Mouse (Mus musculus) v-Abl transformed pro-B cells (cell line): ENCODE results near the gene Il4.

Source experiments
- in situ Hi-C, 2 experiments: fragments of 400-800 bp; cut with MboI; formaldehyde crosslinking; loops; one replicate each; pipeline ENCODE4 v1.15.1; 2025; ENCODE audit not compliant: unreplicated experiment in 2 of 2

The Il4 gene

DNA sequence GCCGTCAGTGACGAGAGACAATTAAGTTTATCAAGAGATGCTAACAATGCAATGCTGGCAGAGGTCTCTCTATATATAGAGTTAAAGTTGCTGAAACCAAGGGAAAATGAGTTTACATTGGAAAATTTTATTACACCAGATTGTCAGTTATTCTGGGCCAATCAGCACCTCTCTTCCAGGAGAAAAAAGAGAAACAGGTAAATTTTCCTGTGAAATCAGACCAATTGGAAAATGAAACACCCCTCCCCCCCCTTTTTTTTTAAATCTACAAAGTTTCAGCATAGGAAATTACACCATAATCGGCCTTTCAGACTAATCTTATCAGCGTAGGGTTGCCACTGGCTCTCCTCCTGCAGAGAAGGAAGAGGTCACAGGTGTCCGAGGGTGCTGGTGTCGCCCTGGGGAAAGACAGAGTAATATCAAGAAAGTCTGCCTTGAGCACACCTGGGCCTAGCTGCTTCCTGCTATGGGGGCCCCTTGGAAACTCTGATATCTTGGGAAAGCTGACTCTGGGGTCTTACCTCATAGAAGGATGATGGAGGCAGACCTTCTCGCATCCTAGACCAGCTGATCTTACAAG, at the start of gene Il4:
Gene Il4, minus strand, starts transcription at position 51 of the 580 bp plus-strand sequence.
- in situ Hi-C loops, result no loop called here

GRCm38 (mm10) chr11:53664091-53664490, 45.6 kb upstream of the Il4 start:
- in situ Hi-C loops, result loop anchor here in 1 of 2 experiments (25.0 kb wide), 1 partner anchor 402 kb away; no protein-coding TSS in a partner anchor

DNA sequence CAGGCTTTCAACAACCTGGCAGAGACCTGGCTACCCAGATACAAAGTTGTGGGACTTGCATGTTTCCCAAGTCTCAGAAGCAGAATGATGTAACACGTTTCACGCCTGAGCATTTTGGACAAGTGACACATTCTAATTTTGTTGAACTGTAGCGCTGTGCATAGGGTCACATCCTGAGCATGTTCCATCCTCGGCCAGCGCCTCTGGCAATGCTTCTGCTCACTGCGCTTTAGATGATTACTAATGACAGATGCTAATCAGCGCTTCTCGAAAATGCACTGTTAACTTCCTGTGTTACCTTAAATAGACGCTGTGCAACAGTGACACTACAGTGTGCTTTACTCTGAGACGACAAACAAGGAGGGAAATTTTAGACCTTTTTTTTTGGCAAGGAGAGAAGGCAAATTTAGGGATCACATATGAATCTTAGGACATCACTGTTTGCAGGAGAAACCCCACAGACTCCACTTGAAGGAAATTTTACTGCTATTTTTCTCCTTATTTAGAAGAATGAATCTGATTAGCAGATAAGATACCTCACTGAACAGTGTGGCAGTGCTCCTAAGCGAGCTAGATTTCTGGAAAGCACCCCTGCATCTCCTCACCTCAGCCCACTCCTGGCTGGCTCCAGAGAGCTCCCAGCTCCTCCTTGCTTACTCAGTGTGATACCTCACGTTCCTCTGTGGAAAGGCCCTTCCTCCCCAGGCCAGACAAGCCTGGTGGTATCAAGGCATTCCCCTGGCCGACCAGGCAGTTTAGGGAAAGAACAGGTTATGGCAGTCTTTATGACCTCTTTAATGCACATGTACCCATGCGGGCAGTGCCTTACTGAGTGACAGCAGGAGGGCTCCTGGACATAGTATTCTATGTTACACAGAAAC, 44.6 kb upstream of the Il4 start:
- in situ Hi-C loops, result loop anchor here in 1 of 2 experiments (25.0 kb wide), 1 partner anchor 401 kb away; no protein-coding TSS in a partner anchor

DNA sequence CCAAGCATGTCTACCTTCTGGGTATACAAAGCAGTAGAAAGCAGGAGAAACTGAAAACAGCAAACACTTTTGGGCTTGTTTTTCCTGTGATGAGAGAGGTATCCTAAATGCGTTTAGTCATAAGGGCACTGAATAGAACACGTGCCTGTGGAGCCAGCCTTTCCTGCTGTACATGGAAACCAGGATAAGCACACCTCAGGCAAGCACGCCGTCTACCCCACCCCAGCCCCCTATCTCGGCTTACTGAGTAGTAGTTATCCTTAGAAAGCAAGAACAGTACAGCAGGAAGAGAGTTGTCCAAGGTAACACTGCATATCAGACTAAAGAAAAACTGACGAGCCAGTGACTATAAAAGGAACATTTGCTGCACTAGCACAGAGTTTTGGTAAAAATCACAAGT, 39.4 kb upstream of the Il4 start:
- in situ Hi-C loops, result loop anchor here in 1 of 2 experiments (25.0 kb wide), 1 partner anchor 396 kb away; no protein-coding TSS in a partner anchor

DNA sequence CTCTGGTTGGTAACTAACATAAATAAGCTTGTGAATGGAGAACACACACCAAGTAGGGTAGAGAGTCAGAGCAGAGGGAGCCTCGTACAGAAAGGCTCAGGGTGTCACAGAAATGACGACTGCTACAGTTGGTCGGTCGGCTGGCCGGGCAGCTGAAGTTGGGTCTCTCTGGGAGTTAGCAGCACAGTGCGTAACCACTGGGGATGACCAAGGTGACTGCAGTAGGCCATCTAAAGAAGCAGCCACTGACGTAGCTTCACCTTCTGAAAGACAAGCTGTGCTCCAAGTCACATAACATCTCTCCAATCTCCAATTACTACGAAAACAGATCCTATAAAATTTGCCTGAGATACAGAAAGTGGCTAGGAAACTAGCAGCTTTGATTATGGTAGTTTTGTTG, 38.9 kb upstream of the Il4 start:
- in situ Hi-C loops, result loop anchor here in 1 of 2 experiments (25.0 kb wide), 1 partner anchor 395 kb away; no protein-coding TSS in a partner anchor

DNA sequence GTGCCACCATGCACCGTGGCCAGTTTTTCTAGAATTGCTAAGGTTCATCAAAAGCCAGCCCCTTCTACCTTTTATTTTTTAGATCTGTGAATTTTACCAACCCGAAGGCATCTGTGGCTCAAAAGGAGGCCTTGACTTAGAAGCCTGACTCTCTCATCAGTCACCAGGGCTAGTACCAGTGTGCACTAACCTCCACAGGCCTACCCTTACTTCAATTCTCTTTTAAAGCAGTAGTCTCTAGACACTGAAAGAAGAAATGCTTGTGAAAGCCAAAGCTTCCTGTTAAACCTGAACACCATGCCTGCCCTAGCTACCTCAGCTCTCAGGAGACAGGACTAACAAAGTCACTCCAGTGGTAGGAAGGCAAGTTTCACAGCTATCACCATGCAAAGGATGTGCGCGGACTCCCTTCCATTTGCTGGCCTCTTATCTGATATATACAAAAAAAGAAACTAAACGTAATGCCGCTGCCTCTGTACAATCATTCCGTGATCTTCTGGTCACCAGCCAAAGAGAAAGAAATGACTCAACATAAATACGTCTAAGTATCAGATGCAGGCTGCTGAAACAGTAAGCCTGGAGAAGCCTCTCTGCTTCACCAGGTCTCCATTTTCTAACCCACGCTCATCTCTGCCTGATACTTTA, 38.2 kb upstream of the Il4 start:
- in situ Hi-C loops, result loop anchor here in 1 of 2 experiments (25.0 kb wide), 1 partner anchor 394 kb away; no protein-coding TSS in a partner anchor

DNA sequence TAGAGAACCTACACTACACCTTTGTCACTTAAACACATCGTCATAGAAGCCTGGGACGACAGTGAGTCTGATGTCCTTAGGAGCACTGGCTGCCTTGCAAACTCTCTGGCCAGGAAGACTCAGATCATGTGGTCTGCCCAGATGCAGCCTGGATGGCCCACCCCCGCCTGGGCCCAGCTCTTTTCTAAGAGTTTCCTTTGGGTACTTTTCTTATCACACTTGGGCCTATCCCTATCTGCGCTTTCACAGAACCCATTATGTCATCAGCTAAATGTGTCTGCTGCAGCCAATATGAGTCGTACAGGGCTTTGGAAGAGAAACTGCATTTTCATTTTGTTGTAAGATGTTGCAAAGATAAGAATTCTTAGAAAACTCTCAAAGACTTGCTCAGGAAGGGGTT, 36.6 kb upstream of the Il4 start:
- in situ Hi-C loops, result loop anchor here in 1 of 2 experiments (25.0 kb wide), 1 partner anchor 393 kb away; no protein-coding TSS in a partner anchor

- in situ Hi-C loops, result loop anchor here in 1 of 2 experiments (25.0 kb wide), 1 partner anchor 390 kb away; no protein-coding TSS in a partner anchor
Measured at GRCm38 (mm10) chr11:53652427-53652826, 34.0 kb upstream of the Il4 start.

- in situ Hi-C loops, result loop anchor here in 1 of 2 experiments (25.0 kb wide), 1 partner anchor 389 kb away; no protein-coding TSS in a partner anchor
Measured at GRCm38 (mm10) chr11:53651441-53651840, 33.0 kb upstream of the Il4 start.

- in situ Hi-C loops, result no loop called here
Measured at GRCm38 (mm10) chr11:53644017-53644416, 25.5 kb upstream of the Il4 start.

DNA sequence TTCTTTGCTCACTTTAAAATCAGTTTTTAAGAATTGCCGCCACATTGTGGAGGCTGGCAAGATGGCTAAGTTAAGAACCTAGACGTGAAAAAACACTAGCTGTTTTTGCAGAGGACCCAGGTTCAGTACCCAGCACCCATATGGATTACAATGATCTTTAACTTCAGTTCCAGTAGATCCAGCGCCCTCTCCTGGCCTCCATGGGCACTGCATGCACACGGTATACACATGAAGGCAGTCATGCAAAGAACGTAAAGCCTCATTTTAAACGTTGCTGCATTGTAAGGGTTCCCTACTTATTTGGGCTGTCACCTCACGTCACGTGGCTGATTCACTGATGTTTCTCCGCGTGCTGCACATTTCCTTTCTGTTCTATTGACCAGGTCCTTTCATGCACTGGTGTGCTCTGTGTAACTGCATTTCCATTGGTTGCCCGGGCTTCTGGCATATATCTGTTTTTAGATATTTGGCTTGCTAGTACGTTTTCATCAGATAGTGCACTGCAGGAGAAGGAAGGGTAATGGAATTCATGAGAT, 24.3 kb upstream of the Il4 start:
- in situ Hi-C loops, result no loop called here

DNA sequence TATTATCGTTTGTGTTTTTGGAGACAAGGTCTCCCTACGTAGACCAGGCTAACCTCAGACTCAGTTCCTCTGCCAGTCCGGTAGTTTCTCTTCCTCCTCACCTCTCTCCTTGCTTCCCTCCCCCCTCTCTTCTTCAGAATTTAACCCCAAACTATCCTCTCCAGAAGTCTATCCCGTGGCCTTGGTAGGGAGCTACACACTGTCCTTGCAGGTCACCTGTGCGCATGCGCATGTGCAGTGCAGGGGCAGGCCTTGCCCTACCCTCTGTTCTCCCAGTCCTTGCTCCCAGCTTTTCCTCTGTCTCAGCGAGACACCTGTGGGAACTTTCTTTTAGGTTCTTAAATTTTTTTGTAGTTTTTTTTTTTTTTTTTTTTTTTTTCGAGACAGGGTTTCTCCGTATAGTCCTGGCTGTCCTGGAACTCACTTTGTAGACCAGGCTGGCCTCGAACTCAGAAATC, 19.4 kb upstream of the Il4 start:
- in situ Hi-C loops, result no loop called here

DNA sequence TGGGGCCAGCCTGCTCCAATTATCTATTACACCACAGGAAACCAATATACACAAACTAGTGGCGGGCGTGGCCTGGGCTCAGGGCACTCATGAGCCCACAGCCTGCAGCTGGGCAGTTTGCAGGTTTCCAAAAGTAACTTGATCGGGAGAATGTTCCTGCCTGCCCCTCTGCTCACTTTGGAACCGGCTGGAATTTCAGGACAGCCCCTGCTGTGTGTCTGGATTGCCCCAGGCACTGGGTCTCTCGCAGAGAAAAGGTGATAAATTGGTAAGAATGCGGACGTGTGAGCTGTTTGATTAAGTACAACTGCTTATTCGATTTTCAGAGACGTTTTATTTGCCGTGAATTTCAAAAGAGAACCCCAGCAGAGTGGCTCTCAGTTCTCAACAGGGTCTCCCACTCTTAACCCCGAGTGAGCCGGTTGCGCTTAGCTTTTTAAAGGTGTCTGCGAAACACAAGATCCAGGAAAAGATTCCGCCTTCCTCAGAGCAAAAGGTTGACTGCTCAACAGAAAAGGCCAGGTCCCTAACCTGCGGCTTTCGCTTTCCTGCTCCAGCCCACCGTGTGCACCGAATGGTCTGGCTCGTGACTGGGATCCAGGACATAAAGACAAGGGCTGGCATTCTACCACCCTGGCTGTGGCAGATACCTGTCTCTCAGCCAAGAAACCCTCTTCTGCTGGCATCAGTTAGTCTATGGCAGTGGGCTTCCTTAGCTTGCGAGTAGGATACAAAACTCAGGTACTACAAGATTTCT, 18.8 kb upstream of the Il4 start:
- in situ Hi-C loops, result no loop called here

GRCm38 (mm10) chr11:53636183-53636646, 17.7 kb upstream of the Il4 start:
- in situ Hi-C loops, result no loop called here

DNA sequence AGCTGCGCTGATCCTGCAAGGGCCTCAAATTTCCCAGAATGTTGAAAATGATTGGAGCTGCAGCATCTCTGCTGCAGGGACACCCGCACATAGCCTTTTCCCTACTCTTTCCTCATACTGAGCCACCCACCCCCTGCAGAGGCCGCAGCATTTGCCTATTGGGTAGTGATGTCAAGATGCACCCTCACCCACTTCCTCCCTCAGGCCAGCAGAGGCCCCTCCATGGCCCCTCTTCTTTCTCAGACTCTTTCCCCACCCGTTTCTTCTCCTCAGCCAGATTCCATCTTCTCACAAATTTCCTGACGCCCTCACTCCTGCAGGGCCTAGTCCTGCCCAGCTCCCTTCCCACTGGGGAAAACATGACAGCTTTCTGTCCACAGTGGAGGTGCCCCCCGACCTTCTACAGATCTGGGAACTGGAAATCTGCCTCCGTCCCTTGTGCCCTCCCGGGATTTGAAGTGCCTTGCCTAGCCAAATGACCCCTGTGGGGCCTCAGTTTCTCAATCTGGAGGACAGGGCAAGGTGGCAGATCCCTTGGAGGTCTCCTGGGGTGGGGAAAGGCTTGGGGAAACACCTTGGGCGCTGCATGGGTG, 17.2 kb upstream of the Il4 start:
- in situ Hi-C loops, result no loop called here

- in situ Hi-C loops, result no loop called here
Measured at GRCm38 (mm10) chr11:53634556-53634955, 16.1 kb upstream of the Il4 start, which contains the start of gene Il13. Gene Il13, minus strand, starts transcription at chr11:53634702.

- in situ Hi-C loops, result no loop called here
Measured at GRCm38 (mm10) chr11:53633644-53634043, 15.2 kb upstream of the Il4 start.

GRCm38 (mm10) chr11:53632122-53632733, 13.8 kb upstream of the Il4 start:
- in situ Hi-C loops, result no loop called here

DNA sequence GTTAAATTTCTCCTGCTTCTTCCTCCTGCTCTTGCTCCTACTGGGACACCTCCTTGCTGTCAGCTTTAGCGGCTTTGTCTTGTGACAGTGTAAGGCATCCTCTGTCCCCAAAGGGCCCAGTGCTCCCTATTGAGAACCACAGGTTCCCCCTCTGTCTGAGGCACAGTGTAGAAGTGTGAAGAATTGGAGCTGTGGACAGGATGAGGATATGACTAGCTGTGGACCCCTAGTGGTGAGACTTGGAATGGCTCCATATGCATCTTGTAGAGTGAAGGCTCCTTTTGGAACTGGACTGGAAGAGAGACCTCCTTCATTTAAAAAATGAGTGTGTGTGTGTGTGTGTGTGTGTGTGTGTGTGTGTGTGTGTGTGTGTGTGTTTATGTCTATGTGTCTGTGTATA, 9.4 kb upstream of the Il4 start:
- in situ Hi-C loops, result loop anchor here (5.0 kb wide), 1 partner anchor 161 kb away; no protein-coding TSS in a partner anchor
